Mouse (Mus musculus) c-Kit-positive CD71-negative TER-119-negative erythroid progenitor cells, embryonic 14.5 days (primary cell): ENCODE data around the gene Bola3.

ENCODE experiments used
- DNase-seq: peaks from one replicate; pipeline ENCODE4 v3.0.0-alpha.2; 2013; ENCODE audit warnings: low read depth

Bola3 gene

DNA sequence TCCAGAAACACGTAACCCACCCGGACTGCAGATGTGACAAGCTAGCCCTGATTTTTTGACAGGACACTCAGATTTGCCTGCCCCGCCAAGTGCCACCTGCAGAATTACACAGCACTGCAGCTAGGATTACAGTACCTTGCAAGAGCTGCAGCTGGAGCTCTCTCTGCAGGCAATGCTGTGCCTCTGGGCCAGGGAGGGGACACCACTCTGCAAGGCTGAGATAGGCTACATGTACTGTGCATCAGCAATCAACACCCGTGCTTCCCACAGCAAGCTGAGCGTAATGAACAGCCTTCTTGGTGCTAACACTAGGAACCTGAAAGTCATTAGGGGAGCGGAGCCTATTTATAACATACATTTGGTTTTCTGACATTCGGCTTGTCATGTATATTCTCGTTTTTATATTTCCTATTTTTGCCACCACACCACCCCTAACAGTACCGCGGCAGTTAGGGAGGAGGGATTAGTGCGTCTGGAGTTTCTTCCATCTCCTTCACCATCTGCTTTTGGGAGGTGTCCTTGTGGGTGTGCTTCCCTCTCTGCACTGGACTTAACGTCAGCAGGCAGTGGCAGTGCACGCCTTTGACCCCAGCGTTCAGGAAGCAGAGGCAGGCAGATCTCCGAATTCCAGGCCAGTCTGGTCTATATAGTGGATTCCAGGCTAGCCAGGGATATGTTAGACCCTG, 46.7 kb downstream of the Bola3 start:
- DNase-seq, result no peak

- no peak for DNase-seq
These were observed 47.8 kb downstream of the Bola3 start for GRCm38 (mm10) chr6:83396711-83397110.

GRCm38 (mm10) chr6:83397728-83398127, 48.8 kb downstream of the Bola3 start:
- no peak for DNase-seq

- no peak for DNase-seq
These were observed 50.8 kb downstream of the Bola3 start for GRCm38 (mm10) chr6:83399790-83400189.

DNA sequence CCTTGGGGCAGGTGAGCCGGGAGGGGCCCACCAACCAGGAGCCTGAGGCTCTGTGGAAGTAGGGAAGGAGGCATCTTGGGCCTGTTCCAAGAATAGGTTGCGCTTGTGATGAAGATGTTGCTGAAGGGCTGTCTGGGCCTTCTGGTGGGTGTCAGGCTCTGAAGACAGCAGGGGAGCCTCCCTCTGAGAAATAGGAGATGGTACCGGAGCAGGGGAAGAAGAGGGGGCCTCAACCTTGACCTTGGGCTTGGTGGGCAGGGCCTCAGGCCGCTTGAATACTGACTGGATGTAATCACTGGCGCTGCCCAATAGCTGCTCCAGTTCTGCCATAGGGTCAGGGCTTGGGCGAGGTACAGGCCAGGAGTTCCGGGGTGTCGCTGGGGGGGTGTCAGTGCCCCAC, 54.5 kb downstream of the Bola3 start:
- DNase-seq, result no peak

DNA sequence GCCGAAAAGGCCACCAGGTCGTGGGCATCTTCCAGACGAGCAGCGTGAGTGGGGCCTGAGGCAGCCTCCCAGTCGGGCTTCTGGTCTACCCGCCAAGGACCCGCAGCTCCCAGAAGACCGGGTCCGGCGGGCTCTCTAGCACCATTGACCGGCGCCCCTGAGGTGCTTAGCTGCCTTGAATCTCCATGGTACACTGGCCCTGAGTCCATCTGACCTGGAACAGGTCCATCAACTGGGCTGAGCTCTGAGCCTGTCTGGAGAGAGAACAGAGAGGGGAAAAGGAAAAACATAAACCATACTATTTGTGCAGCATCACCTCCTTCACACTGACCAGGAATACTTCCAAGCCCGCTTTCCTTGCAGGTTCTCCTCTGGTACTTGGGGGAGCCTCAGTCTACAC, 55.6 kb downstream of the Bola3 start:
- DNase-seq, result no peak

DNA sequence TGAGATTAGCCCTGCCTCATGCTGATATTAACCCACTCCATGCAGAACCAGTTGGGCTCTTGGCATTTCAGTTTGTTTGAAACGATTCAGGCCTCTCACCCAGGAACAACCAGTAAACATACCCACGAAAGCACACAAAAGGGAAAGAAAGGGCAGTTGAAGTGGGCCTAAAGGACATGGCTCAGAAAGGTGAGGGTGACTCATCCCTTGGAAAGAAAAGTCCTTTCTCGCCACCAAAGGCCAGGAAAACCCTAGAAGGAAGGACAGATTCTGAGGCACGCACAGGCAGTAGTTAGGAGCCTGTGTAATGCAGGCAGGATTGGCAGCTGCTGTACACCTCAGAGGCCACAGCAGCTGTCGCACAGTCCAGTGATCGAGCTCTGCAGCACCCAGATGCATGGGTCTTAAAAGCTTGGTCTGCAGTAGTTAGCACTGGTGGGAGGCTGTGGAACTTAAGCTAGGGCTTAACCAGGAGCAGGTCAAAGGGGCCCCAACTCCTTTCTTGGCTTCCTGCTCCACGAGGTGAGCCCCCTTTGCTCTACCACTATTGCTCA, 56.6 kb downstream of the Bola3 start:
- no peak for DNase-seq

GRCm38 (mm10) chr6:83408510-83408909, 59.6 kb downstream of the Bola3 start:
- no peak for DNase-seq
